Mouse (Mus musculus): ENCODE results near the gene Gm37240. TPM values are rescaled to one million over a fixed set of nuclear protein-coding genes. Genes with fewer than 3 reads are reported as not detected.

Gene Gm37240
- total and polyA plus RNA-seq, 3 experiments: 7.4 to 12.2 (median 7.4) TPM

DNA sequence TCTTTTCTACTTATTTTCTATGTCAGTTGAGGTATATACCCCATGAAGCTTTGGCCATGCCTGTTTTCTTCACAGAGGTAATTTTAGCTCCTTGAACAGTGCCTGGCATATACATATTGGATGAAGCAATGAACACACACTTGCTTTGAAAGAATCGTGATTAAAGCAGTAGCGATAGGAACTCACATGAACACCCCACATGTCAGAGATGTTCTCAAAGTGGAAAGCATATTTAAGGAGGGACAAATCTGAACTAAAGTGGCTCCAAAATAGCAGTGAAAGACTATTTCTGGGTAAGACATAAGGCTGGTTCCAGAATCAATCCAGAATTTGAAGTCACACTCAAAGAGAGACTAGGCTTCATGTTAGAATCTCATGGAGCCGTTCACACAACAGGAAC lies 397.1 kb downstream of the Gm37240 start:
- DNase-seq: no peak

DNA sequence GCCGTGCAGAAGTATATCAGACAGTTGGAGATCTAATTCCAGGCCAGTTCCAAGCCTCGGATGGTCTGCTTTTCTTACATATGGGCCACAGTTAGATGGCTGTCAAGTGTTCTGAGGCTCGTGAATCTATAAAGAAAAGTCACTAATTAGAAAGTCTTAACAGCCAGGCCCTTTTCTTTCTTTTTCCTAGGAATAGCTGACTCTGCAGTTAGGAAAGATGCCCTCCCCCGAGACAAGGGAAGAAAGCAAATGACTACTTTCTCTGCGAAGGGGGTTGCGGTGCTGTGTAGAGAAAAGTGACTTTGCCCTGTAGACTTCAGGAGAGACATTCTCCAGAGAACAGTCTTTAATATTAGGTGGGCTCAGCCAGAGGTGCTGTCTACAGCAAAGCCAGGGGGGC lies 399.9 kb downstream of the Gm37240 start:
- DNase-seq: no peak

DNA sequence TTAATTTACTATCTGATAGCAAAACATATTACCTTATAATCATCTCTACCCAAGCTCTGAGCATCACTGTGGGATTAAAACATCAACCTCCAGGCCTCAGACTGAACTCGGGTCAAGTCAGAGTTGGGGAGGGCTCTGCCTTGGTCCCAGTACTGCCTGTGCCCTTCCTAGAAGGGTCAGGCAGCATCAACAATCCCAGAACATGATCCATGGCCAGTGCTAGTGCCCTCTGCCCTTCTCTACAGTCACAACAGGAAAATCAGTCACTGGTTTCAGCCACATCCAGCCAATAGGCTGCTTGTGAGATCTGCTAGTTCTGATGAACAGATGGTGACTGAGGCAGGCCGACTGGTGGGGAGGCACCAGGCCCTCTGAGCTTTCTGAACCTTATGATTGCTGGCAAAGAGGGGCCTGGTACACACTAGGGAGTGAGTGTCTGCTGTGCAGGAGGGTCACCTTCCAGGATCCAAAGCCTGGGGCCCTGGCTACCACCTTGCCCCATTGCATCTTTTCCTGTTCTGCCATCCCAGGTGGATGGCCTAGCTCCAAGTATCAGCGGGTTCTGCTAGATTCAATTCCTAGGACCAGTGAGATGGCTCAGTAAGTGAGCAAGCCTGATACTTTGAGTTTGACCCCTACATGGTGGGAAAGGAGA lies 401.7 kb downstream of the Gm37240 start:
- no peak for DNase-seq

DNA sequence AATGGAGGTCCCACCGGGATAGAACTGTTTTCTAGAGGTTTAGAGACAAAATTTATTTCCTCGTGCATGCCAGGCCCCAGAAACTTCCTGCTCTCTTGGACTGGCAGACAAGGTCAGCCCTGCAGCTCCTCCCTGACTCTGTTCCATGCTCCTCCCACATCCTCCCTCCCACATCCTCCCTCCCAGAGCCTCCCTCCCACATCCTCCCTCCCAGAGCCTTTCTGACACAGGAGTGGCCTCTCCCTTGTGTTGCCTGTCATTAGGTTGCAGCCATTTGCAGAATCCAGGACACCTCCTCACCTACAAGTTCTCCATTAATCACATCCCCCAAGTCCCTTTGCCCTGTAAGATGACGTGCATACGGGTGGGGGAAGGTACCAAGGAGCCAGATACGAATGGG lies 404.7 kb downstream of the Gm37240 start:
- DNase-seq: peak; percentile 82

DNA sequence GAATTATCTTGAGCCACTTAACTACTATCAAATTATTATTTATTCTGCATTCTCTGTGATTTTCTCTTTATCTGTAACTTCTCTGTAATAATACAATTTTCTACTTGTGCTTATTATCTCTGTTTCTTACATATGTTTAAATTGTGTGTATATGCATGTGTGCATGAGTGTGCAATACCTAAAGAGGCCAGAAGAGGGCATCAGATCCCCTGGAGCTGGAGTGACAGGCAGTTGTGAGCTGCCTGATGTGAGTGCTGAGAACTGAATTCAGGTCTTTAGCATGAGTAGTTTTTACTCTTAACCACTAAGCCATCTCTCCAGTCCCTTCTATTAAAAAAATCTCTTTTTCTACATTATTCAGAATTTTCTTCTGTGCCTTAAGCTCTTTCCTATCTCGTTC lies 406.7 kb downstream of the Gm37240 start:
- no peak for DNase-seq

DNA sequence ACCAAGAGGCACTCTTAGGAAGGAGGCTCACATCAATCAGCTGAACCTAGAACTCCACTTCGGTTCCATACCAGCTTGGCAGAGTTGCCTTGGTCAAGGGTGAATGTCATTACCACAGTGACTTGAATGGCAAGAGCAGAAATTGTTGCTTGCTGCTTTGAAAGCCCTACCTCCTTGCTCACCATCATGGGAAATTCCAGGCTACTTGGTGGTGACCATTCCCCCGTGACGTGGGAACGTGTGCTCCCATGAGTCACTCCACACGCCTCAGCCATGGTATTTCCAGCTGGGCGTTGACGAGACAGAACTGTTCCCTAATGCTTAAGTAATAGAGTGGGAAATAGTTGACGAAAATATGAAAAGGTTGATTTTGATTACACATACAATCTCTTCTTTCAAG lies 408.6 kb downstream of the Gm37240 start:
- DNase-seq: no peak

DNA sequence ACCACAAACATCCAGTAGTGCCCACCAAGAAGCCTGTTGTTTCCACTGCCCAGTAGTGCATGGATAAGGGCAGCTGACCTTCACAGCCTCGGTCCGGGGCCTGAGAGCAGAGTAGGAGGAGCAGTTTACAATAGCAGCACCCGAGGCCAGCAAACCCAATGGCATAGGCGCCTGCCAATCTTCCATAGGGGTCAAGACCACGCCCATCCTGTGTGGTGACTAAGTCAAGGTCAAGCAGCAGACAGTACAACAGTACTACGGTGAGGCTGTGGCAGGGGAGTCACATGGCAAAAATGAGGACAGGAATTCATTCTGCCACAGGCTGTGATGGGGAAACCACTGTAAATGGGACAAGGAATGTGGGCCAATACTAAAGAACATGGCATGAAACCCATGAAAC lies 417.6 kb downstream of the Gm37240 start:
- DNase-seq: peak; percentile 64

DNA sequence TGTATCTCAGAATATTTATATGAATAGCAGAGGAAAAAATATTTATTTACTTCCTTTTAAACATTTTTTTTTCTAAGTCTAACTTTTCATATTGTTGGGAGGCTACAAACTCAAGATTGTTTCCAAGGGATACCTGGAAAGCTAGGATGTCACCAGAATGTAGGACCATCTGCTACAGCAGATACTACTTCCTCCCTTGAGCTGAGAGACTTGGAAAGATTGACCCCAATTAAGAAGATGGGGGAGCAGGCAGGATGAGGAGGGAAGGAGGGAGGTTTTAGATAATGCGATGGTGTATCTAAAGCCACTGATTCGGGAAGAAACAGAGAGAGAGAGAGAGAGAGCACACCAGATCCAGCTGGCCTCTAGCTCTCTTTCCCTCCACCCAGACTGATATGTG lies 418.3 kb downstream of the Gm37240 start:
- no peak for DNase-seq

DNA sequence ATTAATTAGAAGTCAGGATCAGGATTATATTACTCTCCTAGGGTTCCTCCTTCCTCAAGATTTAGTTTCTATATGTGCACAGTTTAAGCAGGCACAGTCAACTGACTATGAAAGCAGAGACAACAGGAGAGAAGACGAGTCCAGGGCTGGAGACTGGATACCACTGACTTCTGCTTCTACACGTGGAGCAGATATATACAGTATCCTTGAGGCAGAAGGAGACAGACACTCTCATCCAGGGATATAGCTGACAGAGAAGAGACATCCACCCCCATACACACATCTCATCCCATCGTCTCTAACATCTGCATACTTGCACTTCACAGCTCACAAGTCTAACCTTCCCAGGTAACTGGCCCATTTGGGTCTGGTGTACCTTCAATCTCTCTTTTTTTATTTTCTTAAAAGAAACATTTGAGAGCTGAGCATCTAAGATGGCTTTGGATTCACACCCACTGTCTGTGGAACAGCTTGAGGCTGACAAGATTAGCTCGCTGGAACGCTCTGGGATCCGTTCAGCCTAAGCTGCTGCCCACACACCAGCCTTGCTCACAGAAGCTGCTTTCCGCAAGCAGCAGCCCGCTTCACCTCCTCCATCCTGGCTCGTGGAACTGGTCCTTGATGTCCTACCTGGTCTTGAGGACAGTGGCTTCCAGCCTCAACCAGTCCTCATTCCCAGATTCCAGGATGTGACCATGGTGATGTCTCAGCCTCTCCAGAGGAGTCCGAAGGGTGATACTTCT lies 421.9 kb downstream of the Gm37240 start:
- DNase-seq: no peak

DNA sequence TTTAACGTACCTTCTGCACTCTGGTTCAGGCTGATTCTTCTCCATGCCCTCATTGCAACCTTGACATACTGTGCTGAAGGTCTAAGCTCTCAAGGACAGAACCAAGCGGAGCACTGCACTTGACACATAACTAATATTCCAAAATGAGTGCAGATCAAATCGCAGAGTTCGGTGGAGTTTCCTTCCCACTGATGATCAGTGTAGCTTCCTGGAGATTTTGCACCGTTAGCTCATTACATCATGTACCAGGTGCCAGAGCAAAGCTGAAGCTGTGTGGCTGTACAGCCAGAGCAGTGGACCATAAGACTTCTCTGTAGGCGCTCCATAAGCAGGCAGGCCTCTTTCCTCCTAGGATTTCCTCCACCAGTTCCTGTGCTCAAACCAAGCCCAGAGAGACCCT lies 427.3 kb downstream of the Gm37240 start:
- peak; percentile 49 for DNase-seq

DNA sequence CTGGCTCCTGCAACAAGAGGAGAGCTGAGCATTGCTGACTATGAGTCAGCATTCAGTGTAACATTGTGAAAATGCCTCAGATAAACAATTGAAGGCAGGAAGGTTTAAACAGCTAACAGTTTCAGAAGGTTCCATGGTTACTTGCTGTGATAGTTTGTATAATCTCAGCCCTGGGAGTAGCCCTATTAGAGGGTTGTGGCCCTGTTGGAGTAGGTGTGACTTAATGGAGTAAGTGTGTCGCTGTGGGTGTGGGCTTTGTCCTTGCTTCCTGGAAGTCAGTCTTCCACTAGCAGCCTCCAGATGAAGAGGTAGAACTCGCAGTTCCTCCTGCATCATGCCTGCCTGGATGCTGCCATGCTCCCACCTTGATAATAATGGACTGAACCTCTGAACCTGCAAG lies 430.3 kb downstream of the Gm37240 start:
- peak; percentile 10 for DNase-seq

DNA sequence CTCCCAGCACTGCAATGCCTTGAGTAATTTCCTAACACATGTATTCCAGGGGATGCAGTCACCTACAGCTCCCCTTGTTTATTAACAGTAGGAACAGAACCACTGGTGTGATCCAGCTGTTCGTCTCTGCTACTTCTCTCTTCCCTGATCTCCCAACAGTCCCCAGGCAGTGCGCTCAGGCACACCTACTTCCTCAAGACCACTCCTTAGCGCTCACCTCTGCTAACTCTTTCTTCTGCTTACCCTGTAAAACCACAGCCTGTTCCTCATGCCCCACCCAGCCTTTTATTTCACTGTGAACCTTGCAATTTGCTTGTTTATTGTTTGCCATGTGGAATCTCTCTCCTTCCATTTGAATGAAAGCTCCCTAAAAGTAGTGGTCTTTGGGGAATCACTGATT lies 431.9 kb downstream of the Gm37240 start:
- no peak for DNase-seq

DNA sequence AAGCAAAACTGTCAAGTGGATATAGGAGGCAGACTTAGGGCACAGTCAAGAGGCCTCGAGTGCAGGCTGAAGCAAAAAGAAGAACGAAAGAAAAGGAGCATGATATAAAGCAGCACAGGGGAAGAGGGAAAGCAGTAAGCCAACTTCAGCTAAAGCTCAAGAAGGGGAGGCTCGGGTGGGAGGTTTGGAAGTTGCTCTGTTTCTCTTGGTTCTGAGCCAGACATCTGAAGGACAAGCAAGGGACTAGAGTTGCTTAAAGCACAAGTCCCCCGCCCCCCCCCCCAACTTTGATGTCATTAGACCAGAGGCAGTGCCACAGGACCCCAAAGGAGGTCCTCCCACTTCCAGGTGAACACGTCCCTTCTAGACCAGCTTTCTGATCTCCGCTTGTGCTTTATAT lies 433.3 kb downstream of the Gm37240 start:
- DNase-seq: peak; percentile 33

DNA sequence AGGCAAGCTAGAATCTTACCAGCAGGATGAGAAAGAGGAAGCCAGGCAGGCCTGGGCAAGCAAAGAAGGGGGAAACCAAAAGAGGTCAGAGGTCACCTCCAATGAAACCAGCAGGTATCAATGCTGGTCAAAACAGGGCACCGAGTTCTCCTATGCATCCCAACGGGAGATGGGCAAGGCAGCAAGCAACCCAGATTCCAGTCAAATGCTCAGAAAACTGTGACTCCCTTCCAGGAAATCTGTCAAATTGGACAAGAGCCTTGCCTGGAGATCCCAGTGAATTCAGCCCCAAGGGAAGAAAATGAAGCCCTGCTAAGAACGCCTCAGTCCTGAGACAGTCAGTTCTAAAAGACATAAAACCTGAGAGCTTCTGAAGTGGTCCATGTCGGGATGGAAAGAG lies 437.9 kb downstream of the Gm37240 start:
- DNase-seq: no peak

DNA sequence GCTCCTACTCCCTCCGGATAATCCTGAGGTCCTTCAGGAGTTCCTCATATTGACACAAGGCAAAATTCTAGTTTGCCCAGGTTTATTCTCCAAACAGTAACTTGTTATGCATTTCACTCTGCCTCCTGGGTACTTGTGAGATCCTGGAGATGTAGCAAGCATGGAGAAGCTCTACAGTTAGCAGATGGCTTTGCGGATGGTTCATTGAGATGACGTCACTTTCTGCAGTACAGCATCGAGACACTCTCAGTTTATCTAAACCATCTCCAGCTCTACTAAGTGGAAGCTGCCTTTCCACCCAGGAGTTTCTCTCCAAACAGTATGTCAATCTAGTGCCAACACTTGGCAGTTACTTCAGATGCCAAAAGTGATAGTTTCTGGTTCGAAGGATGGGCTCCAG lies 444.5 kb downstream of the Gm37240 start:
- no peak for DNase-seq

DNA sequence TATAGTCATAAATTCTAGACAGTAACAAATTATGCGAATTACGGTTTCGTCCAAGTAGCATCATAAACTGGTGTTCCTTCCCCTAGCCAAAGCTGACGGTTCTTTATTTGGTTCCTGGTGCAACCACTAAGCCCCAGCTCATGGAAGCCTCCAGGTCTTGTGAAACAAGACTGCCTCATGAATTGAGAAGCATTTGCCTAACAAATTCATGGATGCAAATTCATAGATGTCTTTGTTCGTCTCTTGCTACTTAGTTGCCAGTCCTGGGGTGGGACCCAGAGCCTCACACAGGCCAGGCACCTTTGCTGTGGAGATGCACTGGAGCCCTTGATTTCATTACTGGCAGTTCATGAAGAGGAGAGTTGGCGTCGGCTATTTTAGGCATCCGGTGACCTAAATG lies 445.1 kb downstream of the Gm37240 start:
- no peak for DNase-seq

DNA sequence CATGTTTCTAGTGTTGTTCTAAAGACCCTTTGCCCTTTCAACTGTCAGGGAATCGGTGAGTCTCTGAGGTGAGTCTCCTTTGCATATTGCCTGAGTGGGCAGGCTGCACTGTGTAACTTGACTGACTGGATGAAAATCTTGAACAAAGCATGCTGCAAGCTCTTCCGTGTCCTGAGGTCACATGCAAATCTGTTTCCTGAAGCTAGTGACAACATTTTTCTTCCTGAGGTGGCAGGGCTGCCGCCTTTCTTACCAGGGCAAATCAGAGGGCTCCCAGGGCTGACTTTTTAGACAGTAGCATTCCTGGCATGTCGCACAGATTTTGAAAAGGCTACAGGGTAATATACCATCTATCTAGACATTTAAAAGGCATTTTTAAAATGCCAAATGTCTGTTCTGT lies 451.9 kb downstream of the Gm37240 start:
- DNase-seq: no peak

DNA sequence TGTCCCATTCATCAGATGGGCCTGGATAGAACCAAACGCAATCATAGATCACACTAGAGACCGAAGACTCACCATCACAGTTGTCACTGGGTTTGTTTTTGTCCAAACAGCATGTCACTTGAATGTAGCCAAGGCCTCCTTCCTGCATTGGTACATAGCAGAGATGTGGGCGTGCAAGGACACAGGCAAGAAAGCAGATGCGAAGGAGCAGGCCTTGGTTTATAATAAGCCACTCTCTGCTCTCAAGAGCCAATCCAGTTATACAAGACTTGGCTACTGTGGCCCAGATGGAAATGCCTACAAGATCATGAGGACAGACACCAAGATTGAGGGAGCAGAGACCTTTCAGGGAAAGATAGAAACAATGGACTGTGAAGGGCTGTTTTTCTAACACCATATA lies 456.1 kb downstream of the Gm37240 start:
- DNase-seq: no peak

DNA sequence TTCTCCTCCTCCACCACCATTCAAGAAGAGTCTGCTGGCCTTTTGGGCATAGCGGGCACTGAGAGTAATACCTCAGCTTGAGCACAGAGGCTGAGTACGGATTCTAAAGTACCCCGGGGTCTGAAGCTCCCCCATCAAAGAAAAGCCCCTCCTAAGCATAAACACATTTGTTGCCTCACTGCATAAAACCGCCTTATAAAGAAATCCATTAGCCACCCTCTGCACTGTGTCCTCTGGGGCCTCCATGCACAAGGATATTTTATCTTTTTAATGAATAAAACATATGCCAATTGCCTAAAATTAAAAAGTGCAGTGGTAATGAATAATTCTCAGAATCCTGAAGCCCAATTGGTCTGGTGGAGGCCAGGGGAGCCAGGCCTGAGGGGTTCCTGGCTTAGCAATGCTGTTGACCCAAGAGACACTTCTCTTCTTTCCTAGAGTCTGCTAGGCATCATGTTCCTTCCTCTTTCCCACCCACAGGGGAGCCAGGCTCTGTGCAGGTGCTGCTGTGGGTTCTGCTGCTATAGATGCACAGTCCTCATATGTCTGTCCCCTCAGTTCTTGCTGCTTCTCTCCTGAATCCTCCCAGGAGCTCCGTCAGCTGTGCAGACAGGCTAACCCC lies 463.8 kb downstream of the Gm37240 start:
- no peak for DNase-seq

DNA sequence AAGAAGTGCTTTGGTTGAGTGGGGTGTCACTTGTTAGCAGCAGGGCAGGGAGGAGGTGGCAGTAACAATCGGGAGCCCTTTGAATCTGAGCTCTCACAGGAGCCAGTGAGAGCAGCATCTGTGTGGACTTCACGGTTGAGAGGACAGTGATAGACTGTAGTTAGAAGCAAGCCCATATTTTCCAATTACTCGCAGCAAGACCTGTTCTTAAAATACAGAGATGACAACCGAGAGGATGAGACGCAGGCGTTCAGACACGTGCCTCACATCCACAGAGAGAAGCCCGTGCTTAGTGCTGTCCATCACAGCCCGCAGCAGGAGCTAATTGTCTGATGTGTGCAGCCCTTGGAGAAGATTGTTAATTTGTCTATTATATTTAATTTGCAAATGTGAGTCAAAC lies 465.9 kb downstream of the Gm37240 start:
- DNase-seq: no peak

DNA sequence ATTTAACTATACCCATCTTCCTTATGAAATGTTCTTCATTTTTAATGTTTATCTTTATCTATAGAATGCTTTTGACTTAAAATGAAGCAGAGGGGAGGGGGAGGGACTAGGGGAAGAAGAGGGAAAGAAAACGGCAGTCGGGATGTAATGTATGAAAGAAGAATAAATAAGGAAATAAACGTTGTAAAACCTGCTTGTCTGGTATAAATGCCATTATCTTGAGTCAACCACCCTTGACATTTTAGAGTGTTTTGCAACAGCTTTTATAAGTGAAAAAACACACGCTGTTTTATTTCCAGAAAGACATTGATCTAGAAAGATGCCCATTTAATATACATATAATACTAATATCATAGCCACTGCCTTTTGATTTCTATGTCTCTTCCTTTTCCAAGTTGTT lies 469.7 kb downstream of the Gm37240 start:
- DNase-seq: no peak

DNA sequence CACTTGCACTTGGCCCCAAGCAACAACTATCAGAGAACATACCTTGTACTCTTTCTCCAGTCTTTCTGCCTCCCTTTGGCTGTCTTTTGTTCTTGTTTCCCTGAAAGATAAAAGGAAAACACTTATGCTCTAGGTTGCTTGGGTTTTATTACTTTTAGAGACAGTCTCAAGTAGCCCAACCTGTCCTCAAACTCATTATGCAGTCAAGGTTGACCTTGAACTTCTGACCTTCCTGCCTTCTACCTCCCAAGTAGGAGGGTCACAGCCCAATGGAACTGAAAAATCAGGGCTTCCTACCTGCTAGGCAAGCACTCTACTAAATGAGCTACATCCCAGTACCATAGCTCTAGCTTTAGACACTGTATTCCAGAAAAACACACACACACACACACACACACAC lies 488.5 kb downstream of the Gm37240 start:
- no peak for DNase-seq

DNA sequence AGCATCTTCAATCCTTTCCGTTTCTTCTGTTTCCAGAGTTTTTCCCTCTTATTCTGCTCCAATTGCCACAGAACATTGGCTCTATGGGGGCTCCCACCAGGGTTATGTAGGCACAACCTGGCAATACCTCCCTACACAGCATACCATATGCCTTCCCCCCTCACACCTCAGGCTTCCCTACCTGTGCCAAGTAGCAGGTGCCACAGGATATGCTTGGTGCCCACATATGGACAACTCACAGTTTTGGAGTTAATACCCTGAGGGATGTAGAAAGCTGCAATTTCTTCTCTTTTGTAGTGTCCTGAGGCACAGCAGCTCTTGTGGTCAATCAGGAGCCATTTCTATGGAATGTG lies 488.9 kb downstream of the Gm37240 start:
- no peak for DNase-seq
